Mouse (Mus musculus): ENCODE results near the gene Maml3. TPM values are rescaled to one million over a fixed set of nuclear protein-coding genes. Genes with fewer than 3 reads are reported as not detected.

Maml3 gene
- total and polyA plus RNA-seq, 3 experiments, result 0.81 to 1.8 (median 0.98) TPM

DNA sequence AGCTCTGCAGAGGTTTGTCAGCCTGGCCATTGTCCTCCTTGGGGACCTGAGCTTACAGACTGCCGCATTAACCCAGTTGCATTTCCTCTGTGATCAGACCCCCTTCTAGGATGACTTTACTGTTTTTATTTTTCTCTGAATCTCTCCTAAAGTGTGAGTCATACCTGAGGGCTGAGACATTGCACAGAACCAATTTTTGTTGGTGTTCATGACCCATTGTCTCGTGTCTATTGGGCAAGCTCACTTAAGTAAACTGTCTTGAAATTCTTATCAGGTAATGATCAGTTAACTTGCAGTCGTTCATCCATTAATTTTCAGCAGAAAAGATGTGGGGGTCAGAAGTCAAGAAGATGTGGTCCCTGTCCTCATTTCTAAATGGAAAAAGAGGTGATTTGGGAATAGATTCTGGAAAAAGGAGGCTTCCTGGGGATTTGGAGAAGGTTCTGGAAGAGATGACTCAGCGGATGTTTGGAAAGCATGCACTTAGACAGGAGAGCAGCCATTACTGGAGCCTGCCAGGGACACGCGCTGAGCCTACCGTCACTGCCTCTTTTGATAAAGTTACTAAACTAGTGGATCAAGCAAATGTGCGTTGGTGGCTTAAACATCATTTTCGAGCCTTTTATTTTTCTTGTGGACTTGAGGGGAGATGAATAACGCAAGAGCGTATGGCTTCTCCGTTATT is 40.0 kb upstream of the Maml3 start:
- Histone ChIP-seq H3K9me3 (replicated peaks; ENCODE audit: low read length) (no peaks in the 10 kb centered on the region), H3K9ac (ENCODE audit: insufficient read depth, low read depth) (no peak overlapping the region), H3K27me3 (replicated peaks) (no peaks in the 10 kb centered on the region), H3K79me2 (replicated peaks; ENCODE audit: control insufficient read depth, extremely low read depth, insufficient read depth, poor library complexity, severe bottlenecking) (no peaks in the 10 kb centered on the region), H3K4me2 (ENCODE audit: insufficient read depth, low read depth, poor library complexity, severe bottlenecking) (no peak overlapping the region), H3K27ac (ENCODE audit: insufficient read depth, low read depth) (no peak overlapping the region), H3K36me3 (replicated peaks in 1 of 2; ENCODE audit: control insufficient read depth in 1 of 2, insufficient read depth in 1 of 2, low read length in 1 of 2) (no peaks in the 10 kb centered on the region), H3K4me1 (ENCODE audit: control insufficient read depth in 1 of 2, insufficient read depth in 2 of 2) (no peaks in the 10 kb centered on the region), H3K4me3 (replicated peaks in 1 of 3; ENCODE audit: low read depth in 2 of 3, low read length in 2 of 3, poor library complexity in 1 of 3) (no peak overlapping the region)
- in situ Hi-C loops (cut with MboI; ENCODE audit: low pct_ligation_motif_present, low pct_unique_long_range_greater_than_20kb, low sequenced_read_pairs) (no loop called here), dilution Hi-C loops (cut with MboI; ENCODE audit: extremely low pct_ligation_motif_present, extremely low pct_unique_long_range_greater_than_20kb, low sequenced_read_pairs) (no loop called here)
- TF ChIP-seq RCOR1 (conservative IDR thresholded peaks at IDR 0.05; ENCODE audit: low read depth, low read length), result no peak
- no peak for TF ChIP-seq CHD2 (IDR thresholded peaks at IDR 0.05; ENCODE audit: low read length)
- no peak for TF ChIP-seq USF1 (IDR thresholded peaks at IDR 0.05; ENCODE audit: low read depth, low read length)
- TF ChIP-seq JUN (IDR thresholded peaks at IDR 0.05; ENCODE audit: insufficient read depth, low read depth, low read length), result no peak
- TF ChIP-seq SMC3 (IDR thresholded peaks at IDR 0.05; ENCODE audit: low read depth, low read length), result no peak
- no peak for TF ChIP-seq MAX (IDR thresholded peaks at IDR 0.05; ENCODE audit: low read length)
- no peak for TF ChIP-seq BHLHE40 (IDR thresholded peaks at IDR 0.05; ENCODE audit: low read depth, low read length)
- no peak for TF ChIP-seq TCF12 (IDR thresholded peaks at IDR 0.05; ENCODE audit: low read depth, low read length)
- no peak for TF ChIP-seq CHD1 (IDR thresholded peaks at IDR 0.05; ENCODE audit: low read depth, low read length)
- no peak for TF ChIP-seq E2F4 (IDR thresholded peaks at IDR 0.05; ENCODE audit: insufficient replicate concordance, low read depth, low read length)
- no peak for TF ChIP-seq NRF1 (IDR thresholded peaks at IDR 0.05; ENCODE audit: low read depth, low read length)
- no peak for TF ChIP-seq MXI1 (IDR thresholded peaks at IDR 0.05; ENCODE audit: low read depth, low read length)
- no peak for DNase-seq (ENCODE audit: extremely low read depth)

DNA sequence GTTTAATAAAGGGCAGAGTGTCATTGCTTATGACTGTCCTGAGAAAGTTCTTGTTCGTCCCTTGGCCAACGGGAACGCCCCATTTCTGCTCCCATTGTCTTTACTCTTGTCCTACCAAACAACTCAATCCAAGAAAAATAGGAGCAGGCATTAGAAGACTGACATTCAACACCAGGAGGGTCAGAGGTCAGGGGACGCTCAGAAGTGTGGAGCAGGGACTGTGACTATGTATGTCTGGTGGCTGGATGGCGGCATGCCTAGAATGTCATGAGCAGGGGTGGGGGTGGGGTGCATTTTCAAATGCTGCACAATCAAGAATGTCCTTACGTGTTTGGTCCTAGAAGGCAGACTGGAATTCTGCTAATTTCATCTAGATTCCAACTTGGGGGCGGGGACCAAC is 38.1 kb upstream of the Maml3 start:
- Histone ChIP-seq H3K4me2 (ENCODE audit: insufficient read depth, low read depth, poor library complexity, severe bottlenecking) (no peak overlapping the region), H3K4me3 (replicated peaks in 1 of 3; ENCODE audit: low read depth in 2 of 3, low read length in 2 of 3, poor library complexity in 1 of 3) (no peak overlapping the region), H3K36me3 (replicated peaks in 1 of 2; ENCODE audit: control insufficient read depth in 1 of 2, insufficient read depth in 1 of 2, low read length in 1 of 2) (no peaks in the 10 kb centered on the region), H3K27ac (ENCODE audit: insufficient read depth, low read depth) (no peak overlapping the region), H3K27me3 (replicated peaks) (no peaks in the 10 kb centered on the region), H3K9ac (ENCODE audit: insufficient read depth, low read depth) (no peak overlapping the region), H3K9me3 (replicated peaks; ENCODE audit: low read length) (no peaks in the 10 kb centered on the region), H3K4me1 (ENCODE audit: control insufficient read depth in 1 of 2, insufficient read depth in 2 of 2) (no peaks in the 10 kb centered on the region), H3K79me2 (replicated peaks; ENCODE audit: control insufficient read depth, extremely low read depth, insufficient read depth, poor library complexity, severe bottlenecking) (no peaks in the 10 kb centered on the region)
- in situ Hi-C loops (cut with MboI; ENCODE audit: low pct_ligation_motif_present, low pct_unique_long_range_greater_than_20kb, low sequenced_read_pairs) (no loop called here), dilution Hi-C loops (cut with MboI; ENCODE audit: extremely low pct_ligation_motif_present, extremely low pct_unique_long_range_greater_than_20kb, low sequenced_read_pairs) (no loop called here)
- no peak for DNase-seq (ENCODE audit: extremely low read depth)
- TF ChIP-seq NRF1 (IDR thresholded peaks at IDR 0.05; ENCODE audit: low read depth, low read length) (no peak), IRF4 (IDR thresholded peaks at IDR 0.05; ENCODE audit: low read depth, low read length) (no peak), RAD21 (IDR thresholded peaks at IDR 0.05; ENCODE audit: low read depth, low read length) (no peak), ZMIZ1 (IDR thresholded peaks at IDR 0.05; ENCODE audit: low read depth, low read length) (no peak), MAZ (IDR thresholded peaks at IDR 0.05; ENCODE audit: low read depth, low read length) (no peak), USF2 (conservative IDR thresholded peaks at IDR 0.05; ENCODE audit: low read depth, low read length) (no peak), KAT2A (IDR thresholded peaks at IDR 0.05; ENCODE audit: insufficient replicate concordance, low read length) (no peak), RCOR1 (conservative IDR thresholded peaks at IDR 0.05; ENCODE audit: low read depth, low read length) (no peak), NELFE (IDR thresholded peaks at IDR 0.05; ENCODE audit: low read depth, low read length) (no peak), MXI1 (IDR thresholded peaks at IDR 0.05; ENCODE audit: low read depth, low read length) (no peak), SMC3 (IDR thresholded peaks at IDR 0.05; ENCODE audit: low read depth, low read length) (no peak), E2F4 (IDR thresholded peaks at IDR 0.05; ENCODE audit: insufficient replicate concordance, low read depth, low read length) (no peak), JUND (conservative IDR thresholded peaks at IDR 0.05; ENCODE audit: low read depth, low read length) (no peak), JUN (IDR thresholded peaks at IDR 0.05; ENCODE audit: insufficient read depth, low read depth, low read length) (no peak)

All from CH12.LX (cell line).